Mouse (Mus musculus) lung, postnatal 0 days (tissue): ENCODE measurements at regions not wholly inside any gene's neighbourhood (a gene's known extent, or its start where the extent isn't known, plus 50 kb on each side); places are given as distances from the start of the nearest gene placed in this dataset.

Experiments
- CTCF ChIP-seq: IDR thresholded peaks from 2 replicates; pipeline ENCODE4 v1.5.1; 2016; ENCODE audit warnings: antibody characterized with exemption, mild to moderate bottlenecking
- EP300 ChIP-seq: IDR thresholded peaks from 2 replicates; pipeline ENCODE4 v1.6.1; 2016; ENCODE audit warnings: antibody characterized with exemption, mild to moderate bottlenecking, control low read depth

DNA sequence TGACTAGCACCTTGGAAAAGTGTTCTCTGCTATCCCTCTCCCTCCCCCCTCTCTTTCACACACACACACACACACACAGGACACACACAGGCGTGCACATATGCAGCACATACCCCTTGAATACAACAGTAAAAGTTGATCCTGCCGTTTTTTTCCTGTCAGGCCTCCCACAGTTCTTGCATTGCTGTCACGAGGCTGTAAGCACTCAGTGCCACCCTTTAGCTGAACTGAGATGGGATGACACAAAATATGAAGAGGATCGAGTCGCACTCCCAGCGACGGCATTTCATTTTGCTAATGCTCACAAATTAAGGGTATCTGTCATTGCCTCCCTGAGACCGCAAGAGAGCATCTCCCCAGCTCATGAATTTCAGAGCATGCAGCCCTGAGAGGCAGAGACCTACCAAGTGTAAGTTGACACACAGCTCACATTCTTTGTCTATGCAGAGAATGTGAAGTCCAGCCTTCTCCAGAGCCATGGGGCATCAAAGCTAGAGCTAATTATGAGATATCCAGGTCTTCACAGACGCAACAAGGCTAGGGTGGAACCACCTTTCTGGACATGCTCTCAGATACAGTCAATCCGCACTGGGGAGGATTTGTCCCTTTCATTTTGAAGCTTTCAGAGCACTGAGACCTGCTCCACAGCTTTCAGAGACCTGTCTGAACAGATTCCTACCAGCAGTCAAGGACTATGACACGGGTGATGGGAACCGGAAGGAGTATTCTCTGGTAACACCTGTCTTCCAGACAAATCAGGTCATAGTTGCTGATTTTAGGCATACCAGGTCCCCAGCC, 152.3 kb downstream of the Cmpk2 start:
- TF ChIP-seq CTCF (no peak), EP300 (no peak)
